Mouse (Mus musculus) ES-Bruce4 (cell line): ENCODE measurements around the gene Pknox2. TPM values are rescaled to one million over a fixed set of nuclear protein-coding genes. Genes with fewer than 3 reads are reported as not detected.

Source experiments
- H3K27ac ChIP-seq: 2 replicates; pipeline ENCODE4 v1.5.1; 2012; ENCODE audit warnings: low read length, inconsistent platforms; ENCODE audit not compliant: insufficient read depth
- H3K27me3 ChIP-seq: 2 replicates; pipeline ENCODE4 v1.6.1; 2012; ENCODE audit warnings: mild to moderate bottlenecking, low read length, inconsistent platforms; ENCODE audit not compliant: control insufficient read depth, poor library complexity, insufficient read depth, severe bottlenecking
- H3K36me3 ChIP-seq: 2 replicates; pipeline ENCODE4 v1.6.1; 2012; ENCODE audit warnings: inconsistent platforms, mild to moderate bottlenecking, low read length, moderate library complexity; ENCODE audit not compliant: control insufficient read depth, poor library complexity, insufficient read depth, severe bottlenecking
- H3K4me1 ChIP-seq: one replicate; pipeline ENCODE4 v1.8.1; 2011; ENCODE audit warnings: low read length; ENCODE audit not compliant: control insufficient read depth, insufficient read depth
- H3K4me3 ChIP-seq: 2 replicates; pipeline ENCODE4 v1.5.1; 2011; ENCODE audit warnings: low read depth, mild to moderate bottlenecking, low read length
- H3K9ac ChIP-seq: 2 replicates; pipeline ENCODE4 v1.6.1; 2012; ENCODE audit warnings: low read depth, mild to moderate bottlenecking, inconsistent platforms; ENCODE audit not compliant: poor library complexity, severe bottlenecking
- H3K9me3 ChIP-seq: replicated peaks from 2 replicates; pipeline ENCODE4 v1.6.1; 2012; ENCODE audit warnings: mild to moderate bottlenecking, low read length, inconsistent platforms; ENCODE audit not compliant: control insufficient read depth, poor library complexity, insufficient read depth, severe bottlenecking
- CTCF ChIP-seq: IDR thresholded peaks from one replicate; pipeline ENCODE4 v1.8.1; 2011; ENCODE audit warnings: low read depth, low read length
- EP300 ChIP-seq: IDR thresholded peaks from 2 replicates; pipeline ENCODE4 v1.6.1; 2011; ENCODE audit warnings: low read depth, low read length; ENCODE audit not compliant: insufficient read depth
- POLR2A ChIP-seq: IDR thresholded peaks from one replicate; pipeline ENCODE4 v1.8.1; 2011; ENCODE audit warnings: low read length; ENCODE audit not compliant: insufficient read depth
- polyA plus RNA-seq: library from polyadenylated mRNA; stranded (reverse); fragments of >200 nt; gene quantifications from 2 replicates; pipeline ENCODE4 v1.2.4, GENCODE M21; 2011; ENCODE audit warnings: low read depth; ENCODE audit not compliant: missing spikeins, insufficient read depth, insufficient read length

Gene Pknox2
- polyA plus RNA-seq, 1 experiment, result 12.3 TPM

DNA sequence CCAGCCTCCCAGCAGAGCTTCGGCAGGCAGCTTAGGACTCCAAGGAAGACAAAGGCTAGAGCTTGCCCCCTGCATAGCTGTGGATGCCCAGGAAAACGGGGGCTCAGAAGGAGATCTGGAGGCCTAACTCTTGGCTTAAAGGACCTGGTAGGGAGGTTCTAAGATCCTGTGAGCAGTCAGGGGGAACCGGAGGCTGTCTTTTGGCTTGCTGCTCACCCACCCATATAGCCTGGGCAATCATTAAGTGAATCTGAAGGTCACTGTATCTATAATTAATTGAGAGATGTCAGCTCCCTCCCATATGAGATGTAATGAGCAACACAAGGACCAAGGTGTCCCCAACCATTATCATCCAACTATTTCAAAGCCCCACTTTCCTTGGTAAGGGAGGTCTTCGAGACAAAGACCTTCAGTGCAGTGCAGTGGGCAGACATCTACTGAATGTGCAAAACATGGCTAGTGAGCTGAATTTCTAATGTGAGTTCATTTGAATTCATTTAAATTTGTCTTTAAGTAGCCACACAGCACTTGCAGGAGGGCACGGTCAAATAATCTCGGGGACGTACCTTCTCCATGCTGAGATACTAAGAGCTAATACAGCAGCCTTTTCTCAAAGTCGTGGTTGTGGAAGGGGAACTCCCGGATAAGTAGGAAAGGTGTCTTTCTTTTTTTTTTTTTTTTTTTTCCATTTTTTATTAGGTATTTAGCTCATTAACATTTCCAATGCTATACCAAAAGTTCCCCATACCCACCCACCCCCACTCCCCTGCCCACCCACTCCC, 30.4 kb downstream of the Pknox2 start:
- Histone ChIP-seq H3K4me1 (no peaks in the 10 kb centered on the region), H3K4me3 (no peak overlapping the region), H3K9ac (no peak overlapping the region), H3K9me3 (no peaks in the 10 kb centered on the region), H3K27ac (no peak overlapping the region), H3K27me3 (no peaks in the 10 kb centered on the region), H3K36me3 (no peaks in the 10 kb centered on the region)
- TF ChIP-seq CTCF (no peak), EP300 (no peak), POLR2A (no peak)

DNA sequence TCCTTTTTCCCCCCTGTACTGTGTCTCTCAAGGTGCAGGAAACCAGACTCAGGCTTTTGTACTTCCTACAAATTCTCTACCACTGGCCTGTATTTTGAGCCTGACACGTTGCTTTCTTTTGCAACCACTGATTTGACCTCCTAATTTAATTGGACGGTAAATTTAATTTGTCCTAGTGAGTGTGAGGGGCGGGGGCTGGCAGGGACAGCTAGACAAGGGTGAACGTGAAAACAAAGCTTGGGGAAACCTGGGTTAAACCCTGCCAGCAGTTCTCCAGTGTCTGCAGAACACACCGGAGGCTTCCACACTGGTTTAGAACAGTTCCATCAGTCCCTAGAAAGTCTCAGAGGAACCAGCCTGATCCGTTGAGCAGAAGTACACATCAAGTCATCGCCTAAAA, 31.4 kb downstream of the Pknox2 start:
- H3K9me3 ChIP-seq, result no peaks in the 10 kb centered on the region
- no peak overlapping the region for H3K27ac ChIP-seq
- no peak overlapping the region for H3K9ac ChIP-seq
- no peaks in the 10 kb centered on the region for H3K36me3 ChIP-seq
- no peaks in the 10 kb centered on the region for H3K27me3 ChIP-seq
- no peaks in the 10 kb centered on the region for H3K4me1 ChIP-seq
- no peak overlapping the region for H3K4me3 ChIP-seq
- TF ChIP-seq POLR2A (no peak), CTCF (no peak), EP300 (no peak)

DNA sequence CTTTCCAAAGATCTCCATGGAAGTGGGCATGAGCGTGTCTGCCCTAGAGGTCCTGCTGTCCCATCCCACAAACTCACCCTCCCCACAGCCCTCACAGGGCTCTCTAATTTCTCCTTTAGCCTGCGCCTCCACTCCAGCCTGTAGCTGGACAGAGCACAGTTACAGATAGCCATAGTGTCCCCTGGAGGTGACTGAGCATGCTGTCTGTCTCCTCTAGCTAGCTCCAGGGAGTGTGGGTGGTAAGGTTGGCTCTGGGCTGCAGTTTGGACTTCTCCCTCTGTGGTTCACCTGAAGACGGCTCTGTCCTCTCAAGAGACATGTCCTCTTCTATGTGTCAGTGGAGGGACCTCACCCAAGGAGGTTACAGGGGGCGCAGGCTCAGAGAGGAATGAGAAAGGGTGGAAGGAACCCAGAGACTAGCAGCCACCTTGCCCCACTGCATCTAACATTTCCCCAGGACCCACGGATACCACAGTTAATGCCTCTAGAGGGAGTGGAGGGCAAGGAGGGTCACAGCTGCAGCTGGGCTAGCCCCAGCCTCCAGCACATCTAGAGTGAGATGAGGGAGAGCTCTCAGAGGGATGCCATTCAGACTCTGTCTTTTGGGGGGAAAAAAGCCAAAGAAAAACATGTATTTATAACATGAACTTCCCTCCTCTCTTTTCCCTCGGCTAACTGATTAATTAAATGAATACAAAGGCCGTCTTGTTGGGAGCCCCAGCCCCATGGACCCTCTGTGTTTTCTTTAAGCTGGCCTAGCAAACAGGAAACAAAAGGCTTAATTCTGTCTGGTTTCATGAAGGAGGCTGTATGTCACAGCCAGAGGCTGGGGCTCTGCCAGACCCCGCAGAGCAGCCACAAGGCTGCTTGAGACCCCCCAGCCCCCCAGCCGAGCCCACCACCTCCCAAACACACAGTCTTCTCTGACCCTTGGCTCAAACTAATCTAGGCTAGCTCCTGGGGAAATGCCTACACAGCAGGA, 32.6 kb downstream of the Pknox2 start:
- no peaks in the 10 kb centered on the region for H3K36me3 ChIP-seq
- no peak overlapping the region for H3K4me3 ChIP-seq
- no peaks in the 10 kb centered on the region for H3K27me3 ChIP-seq
- TF ChIP-seq CTCF (peak; percentile 30), EP300 (no peak), POLR2A (no peak)
- H3K27ac ChIP-seq, result no peak overlapping the region
- no peaks in the 10 kb centered on the region for H3K9me3 ChIP-seq
- no peak overlapping the region for H3K9ac ChIP-seq
- H3K4me1 ChIP-seq, result no peaks in the 10 kb centered on the region

DNA sequence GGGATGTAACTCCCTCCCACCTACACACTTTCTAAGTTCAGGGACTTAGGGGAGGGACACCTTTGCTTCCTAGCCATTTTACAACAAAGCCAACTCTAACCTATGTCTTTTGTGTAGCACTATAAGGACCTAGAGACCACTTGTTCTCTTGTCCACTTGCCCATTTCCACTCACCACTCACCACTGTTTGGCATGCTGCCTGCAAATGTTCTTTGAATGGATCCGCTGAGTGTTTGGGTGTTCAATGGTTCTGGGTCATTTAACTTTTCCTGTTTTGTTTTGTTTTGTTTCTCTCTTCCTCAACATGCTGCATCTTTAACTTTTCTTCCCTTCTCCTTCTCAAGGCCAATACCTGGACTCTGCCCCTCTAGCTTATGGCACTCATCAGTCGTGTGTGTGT, 39.7 kb downstream of the Pknox2 start:
- Histone ChIP-seq H3K4me1 (peaks cover 9% of the 10 kb centered on the region), H3K36me3 (no peaks in the 10 kb centered on the region), H3K9me3 (no peaks in the 10 kb centered on the region), H3K4me3 (no peak overlapping the region), H3K9ac (no peak overlapping the region), H3K27me3 (no peaks in the 10 kb centered on the region), H3K27ac (peak overlapping the region; percentile 38)
- TF ChIP-seq EP300 (no peak), CTCF (no peak), POLR2A (no peak)

DNA sequence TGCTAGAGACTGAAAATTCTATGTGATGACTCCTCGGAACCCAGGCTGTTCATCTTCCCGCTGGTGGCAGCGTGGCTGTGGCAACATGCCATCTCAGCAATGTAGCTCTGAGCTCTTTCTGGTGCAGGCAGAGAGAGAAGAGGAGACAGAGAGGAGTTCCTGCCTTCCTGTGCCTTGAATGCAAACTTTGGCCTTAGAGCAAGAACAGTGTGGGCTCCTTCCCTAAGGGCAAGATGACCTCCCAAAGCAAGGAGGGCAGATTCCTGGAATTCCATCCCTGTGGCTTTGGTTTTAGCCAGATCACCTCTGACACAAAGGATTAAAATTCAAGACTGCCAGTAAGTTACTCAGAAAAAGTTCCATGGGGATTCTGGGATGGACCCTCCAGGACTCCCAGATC, 40.4 kb downstream of the Pknox2 start:
- no peaks in the 10 kb centered on the region for H3K27me3 ChIP-seq
- H3K4me3 ChIP-seq, result no peak overlapping the region
- peaks cover 9% of the 10 kb centered on the region for H3K4me1 ChIP-seq
- TF ChIP-seq CTCF (no peak), POLR2A (no peak), EP300 (peak; percentile 91)
- H3K9ac ChIP-seq, result no peak overlapping the region
- peak overlapping the region; percentile 85 for H3K27ac ChIP-seq
- H3K36me3 ChIP-seq, result no peaks in the 10 kb centered on the region
- no peaks in the 10 kb centered on the region for H3K9me3 ChIP-seq

DNA sequence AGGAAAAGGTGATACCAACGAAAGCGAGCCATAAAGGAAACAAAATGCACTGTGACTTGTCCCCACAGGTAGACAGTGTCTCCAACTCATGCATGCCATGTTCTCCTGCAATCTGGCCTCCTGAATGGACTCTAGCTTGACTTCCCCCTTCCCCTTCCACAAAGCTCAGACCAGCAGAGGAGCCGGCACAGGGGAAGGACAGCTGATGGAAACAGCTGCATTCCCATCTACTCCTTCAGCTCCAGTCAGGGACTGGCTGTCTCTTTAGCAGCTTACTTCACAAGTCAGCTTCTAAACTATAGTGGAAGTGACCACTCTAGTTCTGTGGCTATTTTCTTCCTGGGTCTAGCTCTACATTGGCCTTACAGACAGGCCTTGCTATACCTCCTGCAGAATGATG, 43.0 kb downstream of the Pknox2 start:
- H3K27me3 ChIP-seq, result no peaks in the 10 kb centered on the region

More for the DNA sequence above, 43.0 kb downstream of the Pknox2 start:
- H3K9me3 ChIP-seq, result no peaks in the 10 kb centered on the region
- H3K27ac ChIP-seq, result no peak overlapping the region
- H3K36me3 ChIP-seq, result no peaks in the 10 kb centered on the region
- no peak overlapping the region for H3K9ac ChIP-seq
- no peak overlapping the region for H3K4me3 ChIP-seq
- H3K4me1 ChIP-seq, result peaks cover 10% of the 10 kb centered on the region
- TF ChIP-seq CTCF (no peak), POLR2A (no peak)
